Mouse (Mus musculus): Measurements from ENCODE around the gene Tead1.

Gene Tead1

GRCm38 (mm10) chr7:112813163-112813562 is 134.0 kb downstream of the Tead1 start:
- DNase-seq (ENCODE audit: low read depth in 2 of 2, low spot score in 2 of 2): no peak

DNA sequence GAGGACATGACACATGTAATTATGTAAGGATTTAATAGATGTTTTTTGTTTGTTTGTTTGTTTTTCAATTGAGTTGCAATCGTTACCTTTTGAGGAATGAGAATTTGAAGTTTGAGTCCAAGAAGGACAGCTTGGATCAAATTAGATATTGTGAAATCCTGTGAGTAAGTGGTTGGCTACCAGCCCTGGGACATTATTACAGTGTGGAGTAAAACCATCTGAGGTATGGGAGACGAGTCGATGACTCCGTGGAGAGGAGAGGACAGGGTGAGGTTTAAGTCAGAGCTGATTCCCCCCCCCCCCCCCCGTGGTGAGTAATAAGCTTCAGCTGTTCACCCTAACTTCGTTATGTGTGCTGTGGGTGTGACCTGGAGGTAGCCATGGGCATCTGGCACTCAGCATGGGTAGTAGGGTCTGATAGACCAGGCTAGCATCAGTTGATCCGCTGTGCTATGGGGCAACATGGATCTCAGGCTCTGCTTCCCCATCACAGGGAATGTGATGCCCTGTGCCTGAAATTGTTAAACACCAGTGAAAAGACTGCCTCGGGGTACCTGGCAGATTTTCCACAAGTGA is 134.7 kb downstream of the Tead1 start:
- DNase-seq (ENCODE audit: low read depth in 2 of 2, low spot score in 2 of 2): no peak

- no peak for DNase-seq (ENCODE audit: low read depth in 2 of 2, low spot score in 2 of 2)
These were observed 136.9 kb downstream of the Tead1 start for GRCm38 (mm10) chr7:112816016-112816415.

DNA sequence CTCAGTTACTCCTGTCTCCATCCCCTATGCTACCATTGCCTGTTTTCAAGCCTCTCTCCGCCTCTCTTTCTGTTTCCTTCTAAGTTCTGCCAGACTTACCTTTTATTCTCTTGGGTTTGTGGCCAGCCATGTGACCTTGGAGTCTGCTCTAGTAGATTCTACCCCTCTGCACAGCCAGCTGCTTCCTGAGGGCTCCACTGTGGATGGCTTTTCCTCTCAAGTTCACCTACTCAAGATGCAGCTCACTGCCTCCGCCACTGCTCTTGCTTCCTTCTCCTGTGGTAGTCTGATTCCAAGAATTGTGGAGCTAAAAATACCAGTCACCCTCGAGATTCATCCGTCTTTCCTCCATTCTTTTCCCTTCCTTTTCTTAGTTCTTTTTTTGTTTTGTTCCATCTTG is 140.7 kb downstream of the Tead1 start:
- DNase-seq (ENCODE audit: low read depth in 2 of 2, low spot score in 2 of 2): no peak

- no peak for DNase-seq (ENCODE audit: low read depth in 2 of 2, low spot score in 2 of 2)
These were observed 143.8 kb downstream of the Tead1 start for GRCm38 (mm10) chr7:112822879-112823278.

- DNase-seq (ENCODE audit: low read depth in 2 of 2, low spot score in 2 of 2): no peak
These were observed 144.5 kb downstream of the Tead1 start for GRCm38 (mm10) chr7:112823621-112824020.

DNA sequence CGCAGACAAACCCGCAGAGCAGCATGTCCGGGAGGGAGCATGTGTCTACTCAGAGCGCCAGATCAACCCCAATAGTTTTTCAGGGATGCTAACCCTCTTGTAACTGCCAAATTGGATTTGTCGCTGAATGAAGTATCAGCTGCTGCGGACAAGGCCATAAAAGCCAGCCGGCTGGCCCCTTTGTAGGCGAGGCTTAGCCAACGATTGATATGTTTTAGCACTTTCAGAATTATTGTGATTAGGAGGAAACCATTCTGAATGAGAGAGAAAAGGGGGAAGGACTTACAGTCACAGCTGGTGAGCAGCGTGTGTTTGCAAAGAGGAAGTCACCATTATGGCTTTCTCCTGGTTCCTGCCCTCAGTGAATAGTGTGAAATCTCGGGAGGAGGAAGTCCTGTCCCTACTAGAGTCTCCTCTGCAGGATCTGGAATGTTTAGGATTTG is 146.2 kb downstream of the Tead1 start:
- no peak for DNase-seq (ENCODE audit: low read depth in 2 of 2, low spot score in 2 of 2)

DNA sequence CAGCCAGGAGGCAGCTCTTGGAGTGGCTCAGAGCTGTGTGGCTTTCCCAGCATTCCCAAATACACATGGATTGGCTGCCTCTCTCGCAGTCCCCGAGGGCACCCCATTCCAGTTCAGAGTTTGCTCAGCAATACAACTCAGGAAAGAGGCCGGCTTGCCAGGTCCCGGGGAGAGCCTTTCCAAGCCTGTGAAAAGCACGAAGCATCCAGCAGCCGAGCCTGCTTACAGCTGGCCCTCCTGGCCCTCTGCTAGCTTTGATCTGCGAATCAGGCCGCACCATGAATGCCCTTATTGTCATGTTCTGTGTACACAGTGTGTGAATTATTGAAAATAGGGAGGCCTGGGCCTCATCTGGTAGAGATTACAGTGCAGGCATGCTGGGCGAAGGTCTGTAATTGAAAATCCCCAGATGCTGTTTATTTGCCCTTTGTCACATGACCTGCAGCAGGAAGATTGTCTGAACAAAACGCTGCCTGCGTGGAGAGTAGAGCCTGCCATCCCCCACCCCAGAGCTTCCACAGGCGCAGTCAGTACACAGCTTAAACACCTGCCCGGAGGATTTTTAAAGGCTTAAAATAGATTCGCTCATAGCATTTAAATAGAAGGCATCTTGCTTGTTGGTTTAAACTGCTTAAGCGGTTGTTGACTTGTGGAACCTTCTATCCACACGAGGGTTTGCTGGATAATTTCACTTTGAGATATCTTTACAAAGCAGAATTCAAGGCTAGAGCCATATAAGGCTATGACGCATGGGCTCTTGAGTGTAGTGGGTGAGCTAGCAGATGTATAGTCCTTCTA is 147.2 kb downstream of the Tead1 start:
- no peak for DNase-seq (ENCODE audit: low read depth in 2 of 2, low spot score in 2 of 2)

DNA sequence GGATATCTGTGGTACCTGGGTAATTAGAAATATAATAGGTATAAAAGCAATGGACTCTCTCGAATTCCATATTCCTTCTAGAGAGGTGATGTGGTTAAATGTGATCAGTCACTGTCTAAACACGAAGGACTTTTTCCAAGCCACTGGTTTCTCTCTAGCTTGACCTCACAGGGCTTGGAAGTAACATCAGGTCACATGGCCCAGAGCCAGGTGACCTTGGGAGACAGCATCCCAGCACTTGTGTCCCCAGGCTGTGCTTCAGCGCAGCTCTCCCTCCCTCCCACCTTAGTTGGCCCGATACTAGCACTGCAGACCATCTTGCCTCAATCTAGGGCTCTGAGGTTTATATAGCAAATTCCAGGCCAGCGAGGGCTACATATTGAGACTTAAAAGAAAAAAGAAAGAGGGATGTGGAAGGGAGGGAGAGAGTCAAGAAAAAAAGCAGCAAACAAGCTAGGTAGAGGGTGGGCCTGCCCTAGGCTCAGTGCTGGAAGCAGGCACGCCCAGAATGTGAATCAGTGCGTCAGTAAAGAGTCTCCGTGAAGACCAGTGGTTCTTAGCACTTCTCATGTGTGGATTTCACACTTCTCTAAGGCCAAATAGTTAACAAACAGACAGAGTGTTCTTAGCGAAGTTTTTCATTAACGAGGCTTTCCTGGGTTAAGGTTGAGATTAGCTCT is 149.0 kb downstream of the Tead1 start:
- DNase-seq (ENCODE audit: low read depth in 2 of 2, low spot score in 2 of 2): no peak

- DNase-seq (ENCODE audit: low read depth in 2 of 2, low spot score in 2 of 2): no peak
These were observed 149.5 kb downstream of the Tead1 start for GRCm38 (mm10) chr7:112828696-112829022.

GRCm38 (mm10) chr7:112830946-112831345 is 151.8 kb downstream of the Tead1 start:
- no peak for DNase-seq (ENCODE audit: low read depth in 2 of 2, low spot score in 2 of 2)

DNA sequence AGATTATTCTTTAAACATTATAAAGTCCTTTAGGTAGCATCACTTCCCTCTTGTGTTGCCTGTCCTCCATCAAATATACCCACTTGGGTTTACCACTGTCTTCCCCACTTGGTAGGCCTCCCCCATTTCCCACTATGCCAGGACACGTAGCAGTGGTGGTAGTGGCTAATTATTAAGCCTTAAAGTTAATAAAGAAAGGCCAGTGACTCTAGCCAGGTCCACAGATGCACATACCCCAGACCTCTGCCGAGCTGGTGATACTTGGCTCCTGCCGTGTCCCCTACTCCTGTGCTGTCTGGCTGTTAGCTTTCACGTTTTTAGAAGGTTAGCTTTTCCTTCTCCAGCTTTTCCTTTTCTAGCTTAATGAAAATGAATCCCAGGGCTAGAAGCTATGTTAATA is 152.3 kb downstream of the Tead1 start:
- no peak for DNase-seq (ENCODE audit: low read depth in 2 of 2, low spot score in 2 of 2)

- DNase-seq (ENCODE audit: low read depth in 2 of 2, low spot score in 2 of 2): no peak
These were observed 154.0 kb downstream of the Tead1 start for GRCm38 (mm10) chr7:112833132-112833531.

DNA sequence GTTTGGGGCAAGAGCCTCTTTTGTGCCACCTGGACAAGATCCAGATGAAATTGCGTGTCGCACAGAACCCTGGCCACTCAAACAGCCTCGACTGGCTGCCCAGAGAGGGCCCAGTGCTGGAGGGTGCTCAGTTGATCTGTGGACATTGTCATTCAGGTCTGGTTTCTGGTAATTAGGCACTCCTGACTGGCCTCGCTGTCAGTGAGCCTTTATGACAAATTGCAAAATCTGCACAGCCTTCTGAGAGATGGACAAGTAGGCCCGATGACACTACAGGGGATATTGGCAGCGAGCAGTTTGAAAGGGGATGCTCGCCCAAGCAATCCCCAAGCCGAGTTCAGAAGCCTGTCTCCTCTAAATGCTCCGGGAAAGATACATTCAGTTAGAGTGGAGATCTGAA is 157.0 kb downstream of the Tead1 start:
- DNase-seq (ENCODE audit: low read depth in 2 of 2, low spot score in 2 of 2): no peak

- DNase-seq (ENCODE audit: low read depth in 2 of 2, low spot score in 2 of 2): no peak
These were observed 159.0 kb downstream of the Tead1 start for GRCm38 (mm10) chr7:112838131-112838530.

- DNase-seq (ENCODE audit: low read depth in 2 of 2, low spot score in 2 of 2): no peak
These were observed 161.2 kb downstream of the Tead1 start for GRCm38 (mm10) chr7:112840351-112840750.

- no peak for DNase-seq (ENCODE audit: low read depth in 2 of 2, low spot score in 2 of 2)
These were observed 161.8 kb downstream of the Tead1 start for GRCm38 (mm10) chr7:112840890-112841289.

GRCm38 (mm10) chr7:112841484-112841883 is 162.4 kb downstream of the Tead1 start:
- no peak for DNase-seq (ENCODE audit: low read depth in 2 of 2, low spot score in 2 of 2)

DNA sequence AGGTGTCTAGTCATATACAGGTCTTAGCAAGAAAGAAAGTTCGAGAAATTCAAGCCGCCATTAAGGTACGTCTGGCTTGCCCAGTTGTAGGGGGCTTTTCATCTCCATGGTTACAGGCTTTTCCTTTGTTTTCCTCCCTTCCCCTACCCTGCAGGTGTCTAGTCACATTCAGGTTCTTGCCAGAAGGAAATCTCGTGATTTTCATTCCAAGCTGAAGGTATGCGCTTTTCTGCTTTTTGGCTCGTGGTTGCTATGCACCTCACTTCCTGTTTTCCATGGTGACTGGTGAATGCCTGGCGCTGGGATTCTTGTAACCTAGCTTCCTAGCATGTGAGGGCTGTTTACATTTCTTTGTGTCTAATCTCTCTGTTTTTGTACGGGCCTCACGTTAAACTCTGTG is 162.8 kb downstream of the Tead1 start:
- DNase-seq (ENCODE audit: low read depth in 2 of 2, low spot score in 2 of 2): no peak

DNA sequence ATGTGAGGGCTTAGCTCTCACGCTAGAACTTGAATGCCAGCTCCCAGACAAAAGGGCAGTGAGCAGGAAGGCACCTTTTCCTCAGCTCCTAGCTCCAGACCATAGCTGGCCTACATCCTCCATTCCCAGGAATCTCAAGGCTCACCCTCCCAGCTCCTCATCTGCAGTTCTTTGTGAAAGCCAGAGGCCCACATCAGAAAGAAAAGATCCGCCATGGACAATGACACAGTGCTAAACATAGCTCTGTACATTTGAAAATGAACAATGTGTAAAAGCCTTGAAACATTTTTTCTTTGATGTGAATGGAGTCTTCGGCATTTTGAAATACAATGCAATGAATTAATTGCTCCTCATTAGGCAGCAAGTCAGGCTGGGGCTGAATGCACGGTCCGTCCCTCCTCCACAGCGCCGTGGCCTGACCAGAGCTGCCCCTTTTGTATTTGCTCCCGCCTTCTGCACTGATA is 172.2 kb downstream of the Tead1 start:
- DNase-seq (ENCODE audit: low read depth in 2 of 2, low spot score in 2 of 2): no peak

GRCm38 (mm10) chr7:112852149-112852839 is 173.2 kb downstream of the Tead1 start:
- no peak for DNase-seq (ENCODE audit: low read depth in 2 of 2, low spot score in 2 of 2)

DNA sequence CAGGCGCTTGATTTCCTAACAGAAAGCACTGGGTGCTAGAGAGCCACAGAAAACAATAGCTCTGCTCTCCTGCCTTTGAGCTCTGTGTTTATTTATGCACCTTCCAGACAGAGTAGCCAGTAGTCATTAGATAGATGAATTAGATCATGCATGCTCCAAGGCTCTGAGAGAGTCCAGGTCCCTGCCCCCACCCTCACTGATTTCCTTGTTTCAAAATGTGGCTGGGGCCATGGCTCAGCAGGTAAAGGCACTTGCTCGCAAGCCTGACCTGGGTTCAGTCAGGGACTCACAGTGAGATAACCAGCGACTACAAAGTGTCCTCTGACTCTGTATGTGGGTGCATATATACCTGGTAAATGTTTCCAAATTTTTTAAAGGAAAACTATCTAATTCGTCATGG is 174.7 kb downstream of the Tead1 start:
- no peak for DNase-seq (ENCODE audit: low read depth in 2 of 2, low spot score in 2 of 2)

Measured in CD8-positive naive resting alpha-beta T cell, adult 2 months (primary cell).